Mouse (Mus musculus) heart, embryonic 15.5 days (tissue): ENCODE results near the gene Erbb2. TPM values are rescaled to one million over a fixed set of nuclear protein-coding genes. Genes with fewer than 3 reads are reported as not detected.
A peak's percentile ranks its signal among the peaks of the same experiment; 100 is the strongest.

Source experiments
- ATAC-seq: fragments of 200-750 bp; cut with Nextera tagmentation; replicated peaks from 2 replicates; pipeline ENCODE4 v1.8.0; 2017; ENCODE audit warnings: low read depth, moderate TSS enrichment; ENCODE audit not compliant: insufficient number of reproducible peaks, insufficient read depth, low FRiP score
- H3K27ac ChIP-seq: fragments of 300-500 bp; sonication (generic); 2 replicates; pipeline ENCODE4 v1.5.1; 2015; ENCODE audit warnings: mild to moderate bottlenecking, inconsistent platforms
- H3K27me3 ChIP-seq: fragments of 300-500 bp; sonication (generic); 2 replicates; pipeline ENCODE4 v1.6.1; 2015; ENCODE audit warnings: inconsistent platforms
- H3K36me3 ChIP-seq: fragments of 300-500 bp; sonication (generic); 2 replicates; pipeline ENCODE4 v1.6.1; 2015; ENCODE audit warnings: mild to moderate bottlenecking, inconsistent platforms
- H3K4me1 ChIP-seq: fragments of 300-500 bp; sonication (generic); replicated peaks from 2 replicates; pipeline ENCODE4 v1.6.1; 2015; ENCODE audit warnings: inconsistent platforms
- H3K4me2 ChIP-seq: fragments of 300-500 bp; sonication (generic); 2 replicates; pipeline ENCODE4 v1.6.1; 2015; ENCODE audit warnings: inconsistent platforms, mild to moderate bottlenecking, moderate library complexity
- H3K4me3 ChIP-seq: fragments of 300-500 bp; sonication (generic); 2 replicates; pipeline ENCODE4 v1.5.1; 2015; ENCODE audit warnings: mild to moderate bottlenecking, inconsistent platforms
- H3K9ac ChIP-seq: fragments of 300-500 bp; sonication (generic); 2 replicates; pipeline ENCODE4 v1.6.1; 2015; ENCODE audit warnings: mild to moderate bottlenecking, inconsistent platforms
- H3K9me3 ChIP-seq: fragments of 300-500 bp; sonication (generic); replicated peaks from 2 replicates; pipeline ENCODE4 v1.6.1; 2016; ENCODE audit warnings: inconsistent platforms
- WGBS: fragments of 180-500 bp; shearing (Covaris S2); methylation state at CpG from one replicate; pipeline ENCODE4 v1.1.7; 2015; ENCODE audit warnings: mixed read lengths; 5-methylcytosine and 5-hydroxymethylcytosine counted together
- polyA plus RNA-seq: library from polyadenylated mRNA; unstranded; fragments of >200 nt; fragmentation: Nextera tagmentation; extraction: Ambion mirVana; gene quantifications from 2 replicates; pipeline ENCODE4 v1.2.1, GENCODE M21; 2015

Gene Erbb2
- polyA plus RNA-seq, 1 experiment from 2014 or later, result 36.1 TPM

- Histone ChIP-seq H3K4me3 (peak overlapping the region; percentile 71), H3K36me3 (no peaks in the 10 kb centered on the region), H3K27ac (peak overlapping the region; percentile 24; the same call in 1 of the 2 replicates), H3K9me3 (no peaks in the 10 kb centered on the region), H3K4me1 (peaks cover 14% of the 10 kb centered on the region), H3K4me2 (peak overlapping the region; percentile 98), H3K27me3 (peaks cover 39% of the 10 kb centered on the region), H3K9ac (peak overlapping the region; percentile 72)
- ATAC-seq, result no peak; the same call in 1 of the 2 replicates
- WGBS, result 4% methylated on average over 25 of the region's 30 CpGs
These were observed 46.1 kb downstream of the Erbb2 start for GRCm38 (mm10) chr11:98458121-98458990.

GRCm38 (mm10) chr11:98459071-98459741 lies 46.9 kb downstream of the Erbb2 start:
- H3K27me3 ChIP-seq, result peaks cover 43% of the 10 kb centered on the region
- H3K9ac ChIP-seq, result no peak overlapping the region
- H3K27ac ChIP-seq, result peak overlapping the region; percentile 24; the same call in 1 of the 2 replicates
- H3K9me3 ChIP-seq, result no peaks in the 10 kb centered on the region
- H3K4me3 ChIP-seq, result no peak overlapping the region
- H3K4me1 ChIP-seq, result peaks cover 14% of the 10 kb centered on the region
- H3K36me3 ChIP-seq, result no peaks in the 10 kb centered on the region
- 17% methylated on average over 11 of the region's 11 CpGs for WGBS
- no peak for ATAC-seq
- no peak overlapping the region for H3K4me2 ChIP-seq

- Histone ChIP-seq H3K9me3 (no peaks in the 10 kb centered on the region), H3K36me3 (no peaks in the 10 kb centered on the region), H3K4me3 (no peak overlapping the region), H3K27ac (no peak overlapping the region), H3K27me3 (peaks cover 43% of the 10 kb centered on the region), H3K9ac (no peak overlapping the region), H3K4me1 (peaks cover 14% of the 10 kb centered on the region), H3K4me2 (no peak overlapping the region)
- WGBS, result 85% methylated on average over 9 of the region's 9 CpGs
- no peak for ATAC-seq
These were observed 47.6 kb downstream of the Erbb2 start for GRCm38 (mm10) chr11:98459860-98460259.

GRCm38 (mm10) chr11:98461109-98461720 lies 48.9 kb downstream of the Erbb2 start:
- H3K9me3 ChIP-seq, result no peaks in the 10 kb centered on the region
- H3K4me3 ChIP-seq, result no peak overlapping the region
- H3K36me3 ChIP-seq, result no peaks in the 10 kb centered on the region
- H3K9ac ChIP-seq, result no peak overlapping the region
- 53% methylated on average over 6 of the region's 6 CpGs for WGBS
- H3K27ac ChIP-seq, result no peak overlapping the region
- H3K27me3 ChIP-seq, result peaks cover 47% of the 10 kb centered on the region
- ATAC-seq, result no peak
- no peak overlapping the region for H3K4me2 ChIP-seq
- peaks cover 14% of the 10 kb centered on the region for H3K4me1 ChIP-seq

GRCm38 (mm10) chr11:98462255-98462654 lies 50.0 kb downstream of the Erbb2 start:
- no peak overlapping the region for H3K4me3 ChIP-seq
- 86% methylated on average over 6 of the region's 6 CpGs for WGBS
- no peaks in the 10 kb centered on the region for H3K9me3 ChIP-seq
- H3K4me2 ChIP-seq, result no peak overlapping the region
- H3K27me3 ChIP-seq, result peaks cover 49% of the 10 kb centered on the region
- no peak for ATAC-seq
- no peaks in the 10 kb centered on the region for H3K36me3 ChIP-seq
- H3K27ac ChIP-seq, result no peak overlapping the region
- H3K4me1 ChIP-seq, result peaks cover 10% of the 10 kb centered on the region
- H3K9ac ChIP-seq, result no peak overlapping the region

- H3K27me3 ChIP-seq, result peaks cover 41% of the 10 kb centered on the region
- ATAC-seq, result no peak
- WGBS, result 79% methylated on average over 9 of the region's 9 CpGs
- no peaks in the 10 kb centered on the region for H3K36me3 ChIP-seq
- H3K4me1 ChIP-seq, result no peaks in the 10 kb centered on the region
- no peak overlapping the region for H3K27ac ChIP-seq
- no peak overlapping the region for H3K4me2 ChIP-seq
- H3K9ac ChIP-seq, result no peak overlapping the region
- no peaks in the 10 kb centered on the region for H3K9me3 ChIP-seq
- H3K4me3 ChIP-seq, result no peak overlapping the region
These were observed 51.6 kb downstream of the Erbb2 start for GRCm38 (mm10) chr11:98463911-98464310.

- 66% methylated on average over 6 of the region's 6 CpGs for WGBS
- Histone ChIP-seq H3K27me3 (peaks cover 35% of the 10 kb centered on the region), H3K4me1 (no peaks in the 10 kb centered on the region)
These were observed 52.2 kb downstream of the Erbb2 start for GRCm38 (mm10) chr11:98464516-98464915.

GRCm38 (mm10) chr11:98469761-98470714 lies 57.8 kb downstream of the Erbb2 start:
- 64% methylated on average over 22 of the region's 22 CpGs for WGBS
- no peak for ATAC-seq
- H3K4me3 ChIP-seq, result no peak overlapping the region
- no peaks in the 10 kb centered on the region for H3K4me1 ChIP-seq
- H3K27me3 ChIP-seq, result peaks cover 10% of the 10 kb centered on the region
- no peaks in the 10 kb centered on the region for H3K36me3 ChIP-seq
- no peak overlapping the region for H3K9ac ChIP-seq
- H3K4me2 ChIP-seq, result no peak overlapping the region
- H3K9me3 ChIP-seq, result no peaks in the 10 kb centered on the region
- H3K27ac ChIP-seq, result no peak overlapping the region

More at GRCm38 (mm10) chr11:98464516-98464915, 52.2 kb downstream of the Erbb2 start:
- no peak for ATAC-seq
- Histone ChIP-seq H3K9ac (no peak overlapping the region), H3K4me3 (no peak overlapping the region), H3K27ac (no peak overlapping the region), H3K4me2 (no peak overlapping the region), H3K36me3 (no peaks in the 10 kb centered on the region), H3K9me3 (no peaks in the 10 kb centered on the region)

- H3K27me3 ChIP-seq, result peaks cover 6% of the 10 kb centered on the region
- 69% methylated on average over 6 of the region's 6 CpGs for WGBS
- ATAC-seq, result no peak
- H3K4me2 ChIP-seq, result no peak overlapping the region
- H3K9me3 ChIP-seq, result no peaks in the 10 kb centered on the region
- H3K27ac ChIP-seq, result no peak overlapping the region
- H3K36me3 ChIP-seq, result no peaks in the 10 kb centered on the region
- no peak overlapping the region for H3K4me3 ChIP-seq
- H3K9ac ChIP-seq, result no peak overlapping the region
- no peaks in the 10 kb centered on the region for H3K4me1 ChIP-seq
These were observed 58.5 kb downstream of the Erbb2 start for GRCm38 (mm10) chr11:98470795-98471194.

- peaks cover under 1% of the 10 kb centered on the region; the same call in 1 of the 2 replicates for H3K27me3 ChIP-seq
- H3K4me3 ChIP-seq, result no peak overlapping the region
- no peak overlapping the region for H3K27ac ChIP-seq
- H3K4me1 ChIP-seq, result no peaks in the 10 kb centered on the region
- no peaks in the 10 kb centered on the region for H3K9me3 ChIP-seq
- no peaks in the 10 kb centered on the region for H3K36me3 ChIP-seq
- H3K4me2 ChIP-seq, result no peak overlapping the region
- 68% methylated on average over 4 of the region's 4 CpGs for WGBS
- no peak overlapping the region for H3K9ac ChIP-seq
- no peak for ATAC-seq
These were observed 60.4 kb downstream of the Erbb2 start for GRCm38 (mm10) chr11:98472696-98473095.
